Mouse (Mus musculus) left cerebral cortex, postnatal 36 days (tissue): Measurements from ENCODE around the gene Eif3i. TPM values are rescaled to one million over a fixed set of nuclear protein-coding genes. Genes with fewer than 3 reads are reported as not detected.
"Not testable (repeated sequence)": the region's sequence is repeated elsewhere in the genome, so short reads cannot be mapped to it uniquely, and the experiment has no call there.

ENCODE experiments used
- DNase-seq, 2 experiments: peaks; one replicate each; pipeline ENCODE4 v3.0.0; 2021 to 2022; ENCODE audit warnings: low spot score in 2 of 2, mixed read lengths in 1 of 2
- intact Hi-C: fragments of 180-260 bp; cut with DNase I; formaldehyde crosslinking; loops from one replicate; pipeline ENCODE4 v1.15.1; 2025
- microRNA-seq: library from miRNA; unstranded; fragments of <30 nt; microRNA quantifications from one replicate; pipeline ENCODE4 v1.2.0, GENCODE M21; 2022
- total RNA-seq, 2 experiments: library from RNA; stranded (reverse); gene quantifications; 2 replicates each; pipeline ENCODE4 v1.2.3; 2021

The Eif3i gene
- total RNA-seq, 2 experiments from 2014 or later: 121 to 140 TPM

- not testable (repeated sequence) for DNase-seq
- intact Hi-C loops: loop anchor here (5.0 kb wide), 1 partner anchor 33 kb away; no protein-coding TSS in a partner anchor
Observed at GRCm38 (mm10) chr4:129554512-129554911, 45.9 kb downstream of the Eif3i start.

GRCm38 (mm10) chr4:129550295-129550694, 50.2 kb downstream of the Eif3i start:
- DNase-seq: no peak
- intact Hi-C loops: loop anchor here (5.0 kb wide), 1 partner anchor 37 kb away; no protein-coding TSS in a partner anchor

GRCm38 (mm10) chr4:129549306-129549705, 51.1 kb downstream of the Eif3i start:
- intact Hi-C loops: no loop called here

GRCm38 (mm10) chr4:129547631-129548030, 52.8 kb downstream of the Eif3i start:
- DNase-seq, intact Hi-C loops: not testable (repeated sequence)

More at GRCm38 (mm10) chr4:129549306-129549705, 51.1 kb downstream of the Eif3i start:
- DNase-seq: no peak

GRCm38 (mm10) chr4:129544106-129544505, 56.3 kb downstream of the Eif3i start:
- no peak for DNase-seq
- intact Hi-C loops: no loop called here

GRCm38 (mm10) chr4:129542592-129543141, 57.8 kb downstream of the Eif3i start, which contains the start of gene Hdac1:
Gene Hdac1, minus strand, starts transcription at chr4:129542713.
- intact Hi-C loops: no loop called here
- DNase-seq: peak; percentile 94 to 96

Small RNA genes within 50 kb of the gene (microRNA-seq; reads per million reads assigned to microRNA genes)
- not detected for gene Mir8119

Other genes starting within 250 kb of the Eif3i start
- 1 to 10 TPM; 4.7 to 6.5 TPM for gene Zbtb8a, start 222.5 kb downstream of the Eif3i start, total RNA-seq
- 1 to 10 TPM; 4.3 to 4.9 TPM for gene Zbtb8b, start 159.8 kb downstream of the Eif3i start, total RNA-seq
- gene Bsdc1, start 139.1 kb downstream of the Eif3i start, total RNA-seq: 10 to 100 TPM; 56.3 to 62.4 TPM
- under 1 TPM; 0.42 to 0.52 TPM for gene Tssk3, start 109.6 kb downstream of the Eif3i start, total RNA-seq
- not detected for gene Fam229a, start 109.5 kb downstream of the Eif3i start, total RNA-seq
- 100 to 1,000 TPM; 150 to 174 TPM for gene Marcksl1, start 87.1 kb downstream of the Eif3i start, total RNA-seq
- gene Hdac1, start 57.9 kb downstream of the Eif3i start, total RNA-seq: 10 to 100 TPM; 27.0 to 27.4 TPM
- 1 to 10 TPM; 2.1 to 2.6 TPM for gene Lck, start 27.0 kb downstream of the Eif3i start, total RNA-seq
- not detected for gene Fam167b, start 22.1 kb downstream of the Eif3i start, total RNA-seq
- gene Tmem234, start within 50 bp of the Eif3i start, total RNA-seq: 10 to 100 TPM; 92.2 to 93.7 TPM
- gene Dcdc2b, start 13.6 kb upstream of the Eif3i start, total RNA-seq: 1 to 10 TPM; 2.9 to 7.7 TPM
- 10 to 100 TPM; 27.5 to 36.2 TPM for gene Iqcc, start 18.5 kb upstream of the Eif3i start, total RNA-seq
- gene Ccdc28b, start 23.3 kb upstream of the Eif3i start, total RNA-seq: 10 to 100 TPM; 53.7 to 60.8 TPM
- gene Txlna, start 40.4 kb upstream of the Eif3i start, total RNA-seq: 10 to 100 TPM; 40.2 to 45.3 TPM
- 100 to 1,000 TPM in 1 of 2 experiments, 10 to 100 TPM in 1; 93.3 to 101 TPM for gene Kpna6, start 72.1 kb upstream of the Eif3i start, total RNA-seq
- 10 to 100 TPM; 10.3 to 18.0 TPM for gene Tmem39b, start 96.2 kb upstream of the Eif3i start, total RNA-seq
- gene Khdrbs1, start 141.7 kb upstream of the Eif3i start, total RNA-seq: 10 to 100 TPM; 85.2 to 94.1 TPM
- gene Ptp4a2, start 210.6 kb upstream of the Eif3i start, total RNA-seq: 100 to 1,000 TPM; 119 to 127 TPM